Mouse (Mus musculus) layer of hippocampus, adult 2 months (tissue): ENCODE data around the gene Gtf3c5. TPM values are rescaled to one million over a fixed set of nuclear protein-coding genes. Genes with fewer than 3 reads are reported as not detected.
A peak's percentile ranks its signal among the peaks of the same experiment; 100 is the strongest.

Experiments used
- DNase-seq, 2 experiments: peaks; one replicate each; pipeline ENCODE4 v3.0.0; 2022; ENCODE audit warnings: low spot score in 2 of 2
- H3K27ac ChIP-seq: fragments of 200-600 bp; 2 replicates; pipeline ENCODE4 v1.8.1; 2022
- H3K4me3 ChIP-seq: fragments of 200-600 bp; 2 replicates; pipeline ENCODE4 v1.8.1; 2022; ENCODE audit warnings: mild to moderate bottlenecking
- CTCF ChIP-seq: fragments of 200-600 bp; conservative IDR thresholded peaks from 2 replicates; pipeline ENCODE4 v1.8.1; 2022; ENCODE audit warnings: antibody characterized with exemption, mild to moderate bottlenecking, moderate library complexity
- long read RNA-seq, 2 experiments: library from polyadenylated mRNA; stranded (forward); transcript quantifications; one replicate each; pipeline ENCODE4 v2.0.0; 2021; ENCODE audit warnings: borderline mapping rate in 2 of 2
- total RNA-seq, 2 experiments: library from RNA; stranded (reverse); gene quantifications; 2 replicates each; pipeline ENCODE4 v1.2.3; 2021

The Gtf3c5 gene
- total RNA-seq = 10 to 100 TPM; 18.2 to 20.7 TPM
- long read RNA-seq, experiment 1, transcript Gtf3c5-201 (12 exons, 2,739 nt) = major isoform, 6 of 90 reads
- long read RNA-seq, experiment 1, partial matches to known transcripts = 0 of 90 reads
- long read RNA-seq, experiment 1, other reads (novel, unspliced or antisense) = 84 of 90 reads
- long read RNA-seq, experiment 2, transcript Gtf3c5-201 (12 exons, 2,739 nt) = major isoform, 7 of 89 reads
- long read RNA-seq, experiment 2, partial matches to known transcripts = 0 of 89 reads
- long read RNA-seq, experiment 2, other reads (novel, unspliced or antisense) = 82 of 89 reads

DNA sequence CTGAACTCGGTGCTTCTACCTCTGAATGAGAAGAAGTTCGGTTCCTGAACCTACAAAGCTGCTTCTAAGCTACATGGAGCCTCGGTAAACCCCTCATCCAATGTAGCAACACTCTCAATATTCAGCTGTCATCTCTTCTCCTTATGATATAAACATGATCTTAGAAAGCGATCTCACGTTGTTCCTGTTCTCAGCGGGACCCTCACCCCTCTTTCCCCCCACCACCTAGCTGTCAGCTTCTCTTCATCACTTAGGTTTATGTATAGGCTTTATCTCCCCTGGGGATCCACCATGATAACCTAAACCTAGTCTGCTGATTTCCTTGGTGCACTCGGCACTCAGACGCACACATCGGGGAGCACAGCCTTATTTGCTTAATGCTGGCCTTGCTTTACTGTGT lies at the start of gene Gtf3c5:
Gene Gtf3c5 (minus strand): TSS at position 101 of the 400 bp plus-strand sequence.
- peak within 1 kb of the TSS; percentile 76 for H3K4me3 ChIP-seq
- DNase-seq = no peak
- no peak for TF ChIP-seq CTCF
- peak within 1 kb of the TSS; percentile 92 for H3K27ac ChIP-seq

- H3K4me3 ChIP-seq = no peak overlapping the region
- H3K27ac ChIP-seq = no peak overlapping the region
- DNase-seq = no peak
- peak; percentile 25; the same call in 1 of the 2 replicates for TF ChIP-seq CTCF
Observed at GRCm38 (mm10) chr2:28633136-28633535, 49.6 kb upstream of the Gtf3c5 start.

GRCm38 (mm10) chr2:28632626-28633025 lies 49.1 kb upstream of the Gtf3c5 start:
- Histone ChIP-seq H3K27ac (no peak overlapping the region), H3K4me3 (no peak overlapping the region)
- DNase-seq = no peak
- TF ChIP-seq CTCF = no peak

- DNase-seq = no peak
- TF ChIP-seq CTCF = no peak
- Histone ChIP-seq H3K4me3 (no peak overlapping the region), H3K27ac (no peak overlapping the region)
Observed at GRCm38 (mm10) chr2:28629911-28630381, 46.4 kb upstream of the Gtf3c5 start.

DNA sequence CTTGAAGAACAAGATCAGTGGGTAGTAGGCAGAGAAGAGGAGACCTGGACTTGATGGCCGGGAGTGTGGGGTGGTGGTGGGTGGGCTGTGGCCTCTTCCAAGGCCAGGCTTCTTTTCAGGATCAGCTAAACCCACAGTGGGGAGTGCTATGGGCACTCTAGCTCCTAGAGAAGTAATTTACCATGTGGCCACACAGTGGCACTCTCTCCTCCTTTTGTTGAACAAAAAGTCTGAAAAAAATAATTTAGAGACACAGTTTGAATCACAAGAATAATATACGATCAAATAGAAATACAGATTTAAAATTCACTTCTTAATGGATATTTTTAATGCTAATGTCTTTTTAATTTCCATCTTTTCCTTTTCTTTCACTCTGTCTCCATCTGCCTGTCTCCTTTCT lies 44.5 kb upstream of the Gtf3c5 start:
- Histone ChIP-seq H3K4me3 (no peak overlapping the region), H3K27ac (no peak overlapping the region)
- TF ChIP-seq CTCF = peak; percentile 73
- DNase-seq = no peak

DNA sequence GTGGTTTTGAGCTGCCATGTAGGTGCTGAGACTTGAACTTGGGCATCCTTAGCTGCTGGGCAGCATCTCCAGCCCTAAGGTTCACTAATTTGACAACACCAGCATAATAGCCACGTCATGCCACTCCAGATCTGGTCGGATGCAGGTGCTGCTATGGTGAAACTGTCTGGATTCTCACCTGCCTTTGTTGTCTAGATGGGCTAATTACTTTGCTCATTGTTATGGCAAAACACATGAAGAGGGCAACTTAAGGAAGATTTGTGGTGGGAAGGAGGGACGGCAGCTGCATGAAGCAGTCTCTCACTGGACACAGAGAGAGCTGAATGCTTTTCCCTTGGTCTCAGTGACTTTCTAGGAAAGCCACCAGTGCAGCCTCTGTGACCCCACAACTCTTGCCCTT lies 42.5 kb upstream of the Gtf3c5 start:
- no peak for TF ChIP-seq CTCF
- Histone ChIP-seq H3K4me3 (no peak overlapping the region), H3K27ac (no peak overlapping the region)
- DNase-seq = no peak

DNA sequence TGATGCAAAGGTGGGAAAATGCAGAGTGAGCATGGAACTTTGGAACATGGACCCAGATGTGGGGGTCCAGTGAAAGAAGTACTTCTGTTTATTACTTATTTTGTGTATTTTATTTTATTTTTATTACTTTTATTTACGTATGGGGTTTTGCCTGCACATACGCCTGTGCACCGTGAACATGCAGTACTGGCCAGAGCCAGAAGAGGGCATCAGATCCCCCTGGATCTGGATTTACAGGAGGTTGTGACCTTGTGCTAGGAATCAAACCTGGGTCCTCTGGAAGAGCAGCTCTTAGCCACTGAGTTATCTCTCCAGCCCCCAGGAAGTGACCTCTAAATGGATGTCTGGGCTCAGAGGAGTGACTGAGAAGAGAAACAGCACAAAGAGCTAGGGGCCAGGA lies 41.3 kb upstream of the Gtf3c5 start:
- no peak for DNase-seq
- H3K27ac ChIP-seq = no peak overlapping the region
- peak; percentile 45 for TF ChIP-seq CTCF
- no peak overlapping the region for H3K4me3 ChIP-seq

DNA sequence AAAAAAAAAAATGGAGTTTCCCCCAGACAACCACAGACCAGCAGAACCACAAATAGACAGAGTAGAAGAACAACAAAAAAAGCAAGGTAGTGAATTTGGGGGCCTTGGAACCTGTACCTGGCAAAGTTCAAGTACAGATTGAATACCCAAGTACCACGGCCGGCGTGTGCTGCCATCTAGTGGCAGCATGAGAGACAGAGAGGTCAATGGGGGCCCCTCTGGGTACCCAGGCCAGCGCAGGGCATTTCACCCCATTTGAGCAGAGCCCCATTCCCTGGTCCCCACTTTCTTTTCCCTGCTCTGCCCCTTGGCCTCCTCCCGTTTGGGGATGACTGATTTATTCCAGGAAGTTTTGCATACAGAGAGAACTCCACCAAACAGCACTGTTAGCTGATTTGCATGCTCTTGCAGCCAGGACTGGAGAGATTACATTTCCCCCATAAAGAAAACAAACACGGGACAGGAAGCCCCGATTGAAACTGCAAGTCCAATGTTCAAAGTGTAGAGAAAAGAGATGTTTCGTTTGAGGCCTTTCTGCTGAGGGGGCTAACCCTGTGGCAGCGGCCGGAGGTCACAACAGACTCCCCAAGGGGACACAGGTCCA lies 39.1 kb upstream of the Gtf3c5 start:
- TF ChIP-seq CTCF = peak; percentile 89
- no peak overlapping the region for H3K4me3 ChIP-seq
- H3K27ac ChIP-seq = no peak overlapping the region
- DNase-seq = peak in 1 of 2 experiments; percentile 32

- DNase-seq = no peak
- H3K27ac ChIP-seq = no peak within 1 kb of the TSS
- TF ChIP-seq CTCF = no peak
- no peak within 1 kb of the TSS for H3K4me3 ChIP-seq
Observed at GRCm38 (mm10) chr2:28621664-28622171, 38.2 kb upstream of the Gtf3c5 start, which contains the start of gene Gfi1b. Gene Gfi1b, minus strand, starts transcription at chr2:28621982.

DNA sequence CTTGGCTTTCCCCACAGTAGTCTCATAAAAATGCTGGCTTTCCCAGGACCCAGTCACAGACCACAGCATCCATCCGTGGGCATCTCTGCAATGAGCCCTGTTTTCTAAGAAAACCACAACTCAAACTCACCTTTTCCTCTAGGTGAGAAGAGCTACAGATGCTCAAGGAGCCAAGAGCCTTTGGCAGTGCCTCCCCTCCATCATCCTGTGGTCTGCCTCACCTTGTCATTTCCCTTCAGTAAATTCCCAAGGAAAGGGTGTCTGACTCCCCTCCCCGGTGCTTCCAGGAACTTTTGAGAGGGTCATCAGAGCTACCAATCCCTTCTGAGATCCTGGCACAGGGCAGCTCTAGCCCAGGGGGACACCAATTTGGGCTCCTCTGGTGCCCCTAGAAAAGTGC lies 37.6 kb upstream of the Gtf3c5 start:
- no peak for DNase-seq
- no peak for TF ChIP-seq CTCF
- Histone ChIP-seq H3K4me3 (no peak overlapping the region), H3K27ac (no peak overlapping the region)

DNA sequence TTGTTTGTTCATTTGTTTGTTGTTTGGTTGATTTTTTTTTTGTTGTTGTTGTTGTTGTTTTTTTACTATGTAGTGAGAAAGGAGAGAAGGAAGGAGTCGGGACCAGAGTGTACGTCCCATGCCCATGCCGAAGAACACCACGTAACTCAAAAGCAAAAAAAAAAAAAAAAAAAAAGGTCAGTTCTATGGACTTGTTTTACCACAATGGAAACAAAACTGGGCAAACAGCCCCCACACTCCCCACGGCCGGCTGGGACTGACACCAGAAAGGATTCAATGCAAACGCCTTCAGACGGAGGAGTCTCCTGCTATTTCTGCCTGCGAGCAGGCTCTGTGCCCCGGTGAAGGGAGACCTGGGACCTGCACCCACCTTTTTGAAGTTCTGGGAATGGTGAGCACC lies 37.0 kb upstream of the Gtf3c5 start:
- no peak for DNase-seq
- no peak for TF ChIP-seq CTCF
- no peak overlapping the region for H3K4me3 ChIP-seq
- no peak overlapping the region for H3K27ac ChIP-seq

DNA sequence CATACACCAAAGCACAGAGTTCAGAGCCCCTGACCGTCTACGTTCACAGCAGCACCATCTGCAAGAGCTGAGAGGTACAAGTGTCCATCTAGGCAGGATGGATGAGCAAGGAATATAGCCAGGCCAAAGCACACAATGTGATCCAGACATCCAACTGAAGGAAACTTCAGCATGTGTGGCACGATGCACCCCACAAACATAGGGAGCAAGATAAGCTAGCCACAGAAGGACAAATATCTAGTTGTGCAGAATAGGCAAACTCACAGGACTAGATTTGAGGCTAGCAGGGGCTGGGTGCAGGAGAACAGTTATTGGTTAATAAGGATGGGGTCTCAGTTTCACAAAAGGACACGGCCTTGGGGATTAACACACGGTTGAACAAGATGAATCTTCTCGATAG lies 35.8 kb upstream of the Gtf3c5 start:
- no peak for DNase-seq
- no peak for TF ChIP-seq CTCF
- H3K27ac ChIP-seq = no peak overlapping the region
- no peak overlapping the region for H3K4me3 ChIP-seq

GRCm38 (mm10) chr2:28618777-28619336 lies 35.3 kb upstream of the Gtf3c5 start:
- DNase-seq = no peak
- no peak overlapping the region for H3K27ac ChIP-seq
- H3K4me3 ChIP-seq = no peak overlapping the region
- no peak for TF ChIP-seq CTCF
